Mouse (Mus musculus) embryonic facial prominence, embryonic 11.5 days (tissue): Measurements from ENCODE around the gene Calhm6. TPM values are rescaled to one million over a fixed set of nuclear protein-coding genes. Genes with fewer than 3 reads are reported as not detected.

Experiments
- ATAC-seq: fragments of 200-750 bp; cut with Nextera tagmentation; replicated peaks from 2 replicates; pipeline ENCODE4 v1.8.0; 2017; ENCODE audit warnings: low read depth; ENCODE audit not compliant: insufficient number of reproducible peaks, low FRiP score, low TSS enrichment
- DNase-seq: peaks from one replicate; pipeline ENCODE4 v3.0.0-alpha.2; 2015; ENCODE audit warnings: low spot score
- H3K27ac ChIP-seq: fragments of 300-500 bp; sonication (generic); replicated peaks from 2 replicates; pipeline ENCODE4 v1.5.1; 2014; ENCODE audit warnings: mild to moderate bottlenecking, low read depth, low read length, control low read depth
- H3K27me3 ChIP-seq: fragments of 300-500 bp; sonication (generic); 2 replicates; pipeline ENCODE4 v1.6.1; 2014; ENCODE audit warnings: mild to moderate bottlenecking, low read length, moderate library complexity, mixed read lengths; ENCODE audit not compliant: control insufficient read depth, insufficient read depth
- H3K36me3 ChIP-seq: fragments of 300-500 bp; sonication (generic); replicated peaks from 2 replicates; pipeline ENCODE4 v1.6.1; 2014; ENCODE audit warnings: low read depth, mild to moderate bottlenecking, low read length, moderate library complexity, mixed read lengths; ENCODE audit not compliant: control insufficient read depth, insufficient read depth
- H3K4me1 ChIP-seq: fragments of 300-500 bp; sonication (generic); 2 replicates; pipeline ENCODE4 v1.6.1; 2014; ENCODE audit warnings: low read length, mixed read lengths; ENCODE audit not compliant: control insufficient read depth, insufficient read depth
- H3K4me2 ChIP-seq: fragments of 300-500 bp; sonication (generic); 2 replicates; pipeline ENCODE4 v1.6.1; 2014; ENCODE audit warnings: low read depth, mild to moderate bottlenecking, control low read depth, low read length, moderate library complexity
- H3K4me3 ChIP-seq: fragments of 300-500 bp; sonication (generic); 2 replicates; pipeline ENCODE4 v1.5.1; 2014; ENCODE audit warnings: low read depth, low read length, control low read depth
- H3K9ac ChIP-seq: fragments of 300-500 bp; sonication (generic); replicated peaks from 2 replicates; pipeline ENCODE4 v1.6.1; 2014; ENCODE audit warnings: mild to moderate bottlenecking, control low read depth, low read length
- H3K9me3 ChIP-seq: fragments of 300-500 bp; sonication (generic); replicated peaks from 2 replicates; pipeline ENCODE4 v1.6.1; 2016; ENCODE audit warnings: mild to moderate bottlenecking, low read length, inconsistent platforms, mixed read lengths; ENCODE audit not compliant: control insufficient read depth
- WGBS: fragments of 180-500 bp; shearing (Covaris S2); extraction: QIAGEN DNeasy Blood & Tissue Kit; methylation state at CpG from one replicate; pipeline ENCODE4 v1.1.7; 2014; 5-methylcytosine and 5-hydroxymethylcytosine counted together
- polyA plus RNA-seq: library from polyadenylated mRNA; unstranded; fragments of >200 nt; fragmentation: Nextera tagmentation; extraction: Ambion mirVana; gene quantifications from 2 replicates; pipeline ENCODE4 v1.2.1, GENCODE M21; 2014

Calhm6 gene
- 0.95 and 1.0 TPM in 2 replicates for polyA plus RNA-seq

- peak; percentile 70 for ATAC-seq
- DNase-seq: peak; percentile 72
- WGBS: 19% methylated on average over 44 of the region's 44 CpGs
- Histone ChIP-seq H3K27ac (no peak within 1 kb of the TSS), H3K9me3 (no peaks in the 10 kb centered on the region), H3K4me2 (peak within 1 kb of the TSS; percentile 71), H3K36me3 (no peaks in the 10 kb centered on the region), H3K4me1 (no peaks in the 10 kb centered on the region), H3K27me3 (no peaks in the 10 kb centered on the region), H3K4me3 (peak within 1 kb of the TSS; percentile 42), H3K9ac (peak within 1 kb of the TSS; percentile 60)
Observed at GRCm38 (mm10) chr10:34127392-34128378, at the start of gene Calhm6. Calhm6 (minus strand) TSS chr10:34127984.

DNA sequence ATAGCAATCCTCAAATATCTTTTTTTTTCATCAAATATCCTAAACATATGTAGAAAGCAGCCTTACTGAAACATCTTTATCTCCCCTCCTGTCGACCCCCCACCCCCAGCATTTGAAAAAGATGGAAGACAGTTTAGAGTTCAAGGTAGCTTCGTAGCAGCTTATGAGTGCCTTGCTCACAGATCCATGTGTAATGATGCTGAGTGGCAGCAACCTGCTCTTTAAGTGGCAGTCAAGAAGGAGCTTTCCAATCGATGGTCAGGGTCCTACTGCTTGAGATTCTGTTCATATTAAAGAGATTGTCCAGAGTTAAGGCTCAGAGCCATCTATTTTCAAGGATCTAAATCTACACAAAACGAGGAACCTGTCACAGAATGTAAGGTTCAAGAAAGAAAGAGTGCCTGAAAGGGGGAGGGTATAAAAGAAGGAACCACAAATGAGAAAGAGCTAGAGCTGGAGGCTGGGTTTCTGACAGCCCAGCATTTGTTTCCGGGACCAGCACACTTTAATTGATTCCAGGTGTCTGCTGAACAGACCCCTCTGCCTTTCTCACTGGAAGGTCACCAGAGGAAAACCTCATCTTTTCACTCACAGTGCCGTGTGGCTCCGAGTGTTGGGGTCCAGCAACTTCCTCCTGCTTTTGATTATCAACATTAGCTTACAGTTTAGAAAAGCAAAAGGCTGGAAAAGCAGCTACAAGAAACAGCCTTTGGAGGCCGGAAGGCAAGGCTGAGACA, 48.3 kb upstream of the Calhm6 start:
- peak overlapping the region; percentile 65 for H3K27ac ChIP-seq
- H3K4me2 ChIP-seq: no peak overlapping the region
- no peaks in the 10 kb centered on the region for H3K36me3 ChIP-seq
- H3K9ac ChIP-seq: no peak overlapping the region
- H3K4me3 ChIP-seq: no peak overlapping the region
- DNase-seq: peak; percentile 92
- H3K9me3 ChIP-seq: no peaks in the 10 kb centered on the region
- WGBS: 27% methylated on average over 8 of the region's 8 CpGs
- peak; percentile 95 for ATAC-seq
- H3K4me1 ChIP-seq: no peaks in the 10 kb centered on the region; the same call in 1 of the 2 replicates
- H3K27me3 ChIP-seq: no peaks in the 10 kb centered on the region

DNA sequence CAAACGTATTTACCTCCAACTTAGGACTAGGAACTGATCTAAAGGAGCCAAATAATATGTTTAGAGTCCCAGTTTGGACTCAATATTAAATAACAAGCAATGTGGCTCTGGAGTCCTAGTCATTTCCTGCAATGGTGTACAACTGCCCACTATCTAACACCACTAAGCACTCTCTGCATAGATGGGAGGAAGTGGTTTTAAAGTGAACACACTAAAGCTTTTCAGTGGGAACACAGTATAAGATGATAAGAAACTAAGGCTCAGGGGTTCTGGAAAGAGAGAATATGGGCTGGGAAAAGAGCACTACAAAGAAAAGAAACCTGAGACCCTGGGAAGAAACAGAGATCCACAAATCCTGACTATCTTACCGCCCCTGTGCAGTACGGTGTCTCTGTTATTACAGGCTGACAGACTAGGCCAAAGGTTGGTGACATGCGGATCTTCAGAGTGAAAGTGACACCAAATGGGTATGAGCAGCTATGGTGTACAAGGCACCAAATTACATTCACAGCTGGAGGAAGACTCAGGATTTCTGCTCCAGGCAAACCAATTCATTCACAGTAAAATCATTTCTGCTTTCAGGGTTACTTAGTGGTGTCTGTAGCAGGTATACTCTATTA, 45.0 kb upstream of the Calhm6 start:
- Histone ChIP-seq H3K9me3 (no peaks in the 10 kb centered on the region), H3K4me3 (no peak overlapping the region), H3K27ac (no peak overlapping the region), H3K27me3 (no peaks in the 10 kb centered on the region), H3K4me1 (no peaks in the 10 kb centered on the region; the same call in 1 of the 2 replicates), H3K36me3 (no peaks in the 10 kb centered on the region), H3K4me2 (no peak overlapping the region), H3K9ac (no peak overlapping the region)
- no peak for ATAC-seq
- WGBS: 50% methylated on average over 4 of the region's 4 CpGs
- DNase-seq: no peak

DNA sequence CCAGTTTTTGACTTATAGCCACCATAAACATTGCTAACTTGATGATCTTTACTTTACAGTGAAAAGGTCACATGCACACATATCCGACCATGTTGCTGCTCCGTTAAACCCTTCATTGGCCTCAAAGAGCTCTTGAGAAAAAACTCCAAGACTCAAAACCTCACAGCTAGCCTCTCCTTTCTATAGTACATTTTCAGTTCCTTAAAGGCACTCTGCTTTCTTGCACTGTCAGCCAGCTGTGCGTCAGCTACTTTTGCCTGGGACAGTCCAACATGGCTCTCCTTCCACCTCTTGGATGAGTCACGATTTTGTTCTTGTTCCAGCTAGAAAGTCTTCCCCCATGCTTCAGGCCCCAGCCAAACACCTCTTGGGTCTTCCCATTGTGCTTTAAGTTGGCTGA, 43.9 kb upstream of the Calhm6 start:
- Histone ChIP-seq H3K27ac (no peak overlapping the region), H3K27me3 (no peaks in the 10 kb centered on the region), H3K9me3 (no peaks in the 10 kb centered on the region), H3K4me1 (no peaks in the 10 kb centered on the region), H3K9ac (no peak overlapping the region), H3K4me3 (no peak overlapping the region), H3K4me2 (no peak overlapping the region), H3K36me3 (no peaks in the 10 kb centered on the region)
- DNase-seq: no peak
- 83% methylated on average over 4 of the region's 4 CpGs for WGBS
- ATAC-seq: no peak

GRCm38 (mm10) chr10:34171191-34171590, 43.4 kb upstream of the Calhm6 start:
- Histone ChIP-seq H3K36me3 (no peaks in the 10 kb centered on the region), H3K27ac (no peak overlapping the region), H3K4me1 (no peaks in the 10 kb centered on the region), H3K4me2 (no peak overlapping the region), H3K9me3 (no peaks in the 10 kb centered on the region), H3K27me3 (no peaks in the 10 kb centered on the region), H3K4me3 (no peak overlapping the region), H3K9ac (no peak overlapping the region)
- 84% methylated on average over 3 of the region's 3 CpGs for WGBS
- DNase-seq: no peak
- no peak for ATAC-seq

- DNase-seq (no peak), ATAC-seq (no peak)
- Histone ChIP-seq H3K4me2 (no peak overlapping the region), H3K9ac (no peak overlapping the region), H3K4me1 (no peaks in the 10 kb centered on the region), H3K36me3 (no peaks in the 10 kb centered on the region), H3K27ac (no peak overlapping the region), H3K4me3 (no peak overlapping the region), H3K9me3 (no peaks in the 10 kb centered on the region), H3K27me3 (no peaks in the 10 kb centered on the region)
- WGBS: 75% methylated on average over 2 of the region's 2 CpGs
Observed at GRCm38 (mm10) chr10:34166971-34167370, 39.2 kb upstream of the Calhm6 start.

DNA sequence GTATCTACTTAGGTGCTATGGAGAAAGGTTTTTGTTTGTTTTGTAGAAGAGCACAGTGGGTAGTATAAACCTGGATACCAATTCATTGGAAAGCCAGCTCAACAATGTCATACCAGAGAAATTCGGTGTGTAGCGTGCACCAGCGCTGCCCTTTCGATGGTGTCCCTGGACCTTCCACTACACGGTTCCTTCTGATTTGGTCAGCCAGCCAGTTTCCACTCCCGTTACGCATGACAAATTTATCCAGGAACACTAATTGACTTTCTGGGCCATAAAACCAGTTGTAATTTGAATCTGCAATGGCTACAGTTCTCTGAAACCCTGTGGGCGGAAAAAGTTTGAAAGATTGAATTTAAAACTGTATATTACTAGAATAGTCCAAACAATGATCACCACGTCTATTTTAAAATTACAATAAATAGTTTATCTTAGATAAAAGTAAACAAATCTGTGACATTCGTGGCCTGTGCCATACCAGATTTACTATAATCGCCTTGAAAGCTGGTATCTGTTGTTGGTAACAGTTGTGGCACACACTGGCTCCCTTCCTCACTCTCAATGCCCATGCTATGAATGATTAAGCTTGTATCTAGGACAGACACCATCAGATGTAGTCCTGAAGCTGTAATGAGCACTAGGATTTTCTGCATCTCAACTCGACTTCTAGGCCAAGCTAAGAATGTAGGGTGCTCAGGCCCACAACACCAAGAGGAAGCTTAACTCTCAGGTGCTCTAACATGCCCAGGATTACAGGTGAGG, 28.2 kb upstream of the Calhm6 start:
- Histone ChIP-seq H3K4me1 (no peaks in the 10 kb centered on the region), H3K36me3 (no peaks in the 10 kb centered on the region)
- WGBS: 83% methylated on average over 12 of the region's 12 CpGs

More for the DNA sequence above, 28.2 kb upstream of the Calhm6 start:
- Histone ChIP-seq H3K9me3 (no peaks in the 10 kb centered on the region), H3K9ac (no peak overlapping the region), H3K4me2 (no peak overlapping the region), H3K27ac (no peak overlapping the region), H3K27me3 (no peaks in the 10 kb centered on the region), H3K4me3 (no peak overlapping the region)
- ATAC-seq (no peak), DNase-seq (no peak)
